Mouse (Mus musculus) cortical plate, adult 2 months (tissue): Measurements from ENCODE around the gene Hoxa10. TPM values are rescaled to one million over a fixed set of nuclear protein-coding genes. Genes with fewer than 3 reads are reported as not detected.

Source experiments
- H3K27ac ChIP-seq: fragments of 200-500 bp; 2 replicates; pipeline ENCODE4 v1.5.1; 2012; ENCODE audit warnings: low read length, control low read depth, inconsistent platforms; ENCODE audit not compliant: insufficient read depth
- H3K4me1 ChIP-seq: fragments of 200-500 bp; 2 replicates; pipeline ENCODE4 v1.6.1; 2011; ENCODE audit warnings: low read length; ENCODE audit not compliant: control insufficient read depth, insufficient read depth
- H3K4me3 ChIP-seq: fragments of 200-500 bp; 2 replicates; pipeline ENCODE4 v1.5.1; 2011; ENCODE audit warnings: mild to moderate bottlenecking, low read length, control low read depth; ENCODE audit not compliant: insufficient read depth
- CTCF ChIP-seq: fragments of 200-500 bp; IDR thresholded peaks from 2 replicates; pipeline ENCODE4 v1.5.1; 2011; ENCODE audit warnings: mild to moderate bottlenecking, control low read depth, low read length; ENCODE audit not compliant: insufficient read depth; ENCODE audit errors: extremely low read depth
- POLR2A ChIP-seq: fragments of 200-500 bp; IDR thresholded peaks from 2 replicates; pipeline ENCODE4 v1.6.1; 2011; ENCODE audit warnings: mild to moderate bottlenecking, low read length, control low read depth; ENCODE audit not compliant: insufficient read depth; ENCODE audit errors: extremely low read depth
- polyA plus RNA-seq: library from polyadenylated mRNA; depleted of rRNA; stranded (reverse); fragments of >200 nt; gene quantifications from 2 replicates; pipeline ENCODE4 v1.2.3, GENCODE M21; 2012

Gene Hoxa10
- polyA plus RNA-seq, 1 experiment, result not detected

- no peak overlapping the region for H3K27ac ChIP-seq
- no peaks in the 10 kb centered on the region for H3K4me1 ChIP-seq
- no peak overlapping the region for H3K4me3 ChIP-seq
- TF ChIP-seq POLR2A (no peak), CTCF (no peak)
Observed at GRCm38 (mm10) chr6:52223939-52224760, 16.5 kb downstream of the Hoxa10 start.

GRCm38 (mm10) chr6:52222729-52223128, 17.9 kb downstream of the Hoxa10 start:
- no peak for TF ChIP-seq POLR2A
- no peak for TF ChIP-seq CTCF
- no peak overlapping the region for H3K27ac ChIP-seq

GRCm38 (mm10) chr6:52221993-52222685, 18.5 kb downstream of the Hoxa10 start:
- H3K4me1 ChIP-seq, result no peaks in the 10 kb centered on the region
- no peak overlapping the region for H3K27ac ChIP-seq
- no peak for TF ChIP-seq POLR2A
- TF ChIP-seq CTCF, result no peak
- H3K4me3 ChIP-seq, result no peak overlapping the region; the same call in 1 of the 2 replicates

More at GRCm38 (mm10) chr6:52222729-52223128, 17.9 kb downstream of the Hoxa10 start:
- Histone ChIP-seq H3K4me1 (no peaks in the 10 kb centered on the region), H3K4me3 (no peak overlapping the region)

- Histone ChIP-seq H3K4me1 (no peaks in the 10 kb centered on the region), H3K27ac (no peak within 1 kb of the TSS), H3K4me3 (peak within 1 kb of the TSS; percentile 39)
- TF ChIP-seq POLR2A (no peak), CTCF (peak; percentile 77)
Observed at GRCm38 (mm10) chr6:52221337-52221992, 19.2 kb downstream of the Hoxa10 start, which contains the start of gene Hoxa7. TSS of gene Hoxa7 (minus strand) at chr6:52221854.

GRCm38 (mm10) chr6:52220865-52221310, 19.8 kb downstream of the Hoxa10 start:
- Histone ChIP-seq H3K4me3 (peak overlapping the region; percentile 39; the same call in 1 of the 2 replicates), H3K4me1 (no peaks in the 10 kb centered on the region), H3K27ac (no peak overlapping the region)
- TF ChIP-seq POLR2A (no peak), CTCF (no peak)

GRCm38 (mm10) chr6:52220003-52220864, 20.4 kb downstream of the Hoxa10 start:
- no peak for TF ChIP-seq POLR2A
- TF ChIP-seq CTCF, result no peak
- Histone ChIP-seq H3K27ac (no peak overlapping the region), H3K4me3 (no peak overlapping the region), H3K4me1 (no peaks in the 10 kb centered on the region)

GRCm38 (mm10) chr6:52219234-52219942, 21.3 kb downstream of the Hoxa10 start:
- Histone ChIP-seq H3K4me1 (no peaks in the 10 kb centered on the region), H3K4me3 (no peak overlapping the region), H3K27ac (no peak overlapping the region)
- TF ChIP-seq POLR2A (no peak), CTCF (no peak)

- no peaks in the 10 kb centered on the region for H3K4me1 ChIP-seq
- H3K27ac ChIP-seq, result no peak overlapping the region
- TF ChIP-seq CTCF (no peak), POLR2A (no peak)
- H3K4me3 ChIP-seq, result no peak overlapping the region
Observed at GRCm38 (mm10) chr6:52218643-52219215, 21.9 kb downstream of the Hoxa10 start.
